Mouse (Mus musculus): ENCODE results near the gene Vat1l.

Gene Vat1l

GRCm38 (mm10) chr8:114411421-114411820, 206.0 kb downstream of the Vat1l start:
- DNase-seq = no peak

- no peak for DNase-seq
Measured at GRCm38 (mm10) chr8:114417786-114418185, 212.4 kb downstream of the Vat1l start, which contains the start of gene Clec3a. Clec3a (plus strand) TSS chr8:114418086.

GRCm38 (mm10) chr8:114418486-114418885, 213.1 kb downstream of the Vat1l start:
- DNase-seq = no peak

GRCm38 (mm10) chr8:114418904-114419303, 213.5 kb downstream of the Vat1l start:
- no peak for DNase-seq

GRCm38 (mm10) chr8:114421544-114421943, 216.1 kb downstream of the Vat1l start:
- no peak for DNase-seq

All from cerebellum, adult 18-20 months (tissue).